Mouse (Mus musculus): ENCODE data around the gene Coro1b. TPM values are rescaled to one million over a fixed set of nuclear protein-coding genes. Genes with fewer than 3 reads are reported as not detected.

Coro1b gene
- total RNA-seq, 2 experiments from 2014 or later = 75.7 to 81.1 TPM

DNA sequence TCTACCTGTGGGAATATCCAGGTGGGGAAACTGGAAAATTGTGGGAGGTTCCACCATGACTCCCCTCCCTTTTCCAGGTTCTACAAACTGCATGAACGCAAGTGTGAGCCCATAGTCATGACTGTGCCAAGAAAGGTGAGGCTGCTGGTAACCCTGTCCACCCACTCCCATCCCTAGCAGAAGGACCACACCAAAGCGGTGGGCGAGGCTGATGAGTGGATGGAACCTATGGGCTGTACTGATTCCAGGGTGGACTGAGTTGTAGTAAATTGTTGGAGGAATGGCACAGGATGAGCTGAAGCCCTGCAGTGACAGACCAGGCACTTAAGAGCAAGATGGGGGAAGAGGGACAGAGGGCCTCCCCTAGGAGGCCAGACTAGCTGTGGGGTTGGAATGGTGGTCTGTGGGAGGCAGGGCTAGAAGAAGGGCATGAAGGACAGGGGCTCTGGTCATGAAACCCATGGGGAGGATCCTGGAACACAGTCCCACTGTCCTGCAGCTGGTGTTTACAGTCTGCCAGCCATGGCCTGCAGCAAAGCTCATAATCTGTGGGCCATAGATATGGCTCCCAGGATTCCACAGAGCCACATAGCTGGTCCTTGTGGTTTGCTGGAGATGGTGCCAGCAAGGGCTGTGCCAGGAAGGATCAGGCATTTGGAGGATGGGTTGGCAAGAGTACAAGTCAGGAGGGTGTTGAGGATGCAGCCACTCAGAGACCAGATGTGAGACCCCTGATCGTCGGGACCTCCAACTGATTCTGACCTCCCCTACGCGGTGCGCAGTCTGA is 4.2 kb downstream of the Coro1b start:
- intact Hi-C loops (cut with DNase I) = no loop called here
- DNase-seq (ENCODE audit: low spot score in 2 of 2) = no peak

DNA sequence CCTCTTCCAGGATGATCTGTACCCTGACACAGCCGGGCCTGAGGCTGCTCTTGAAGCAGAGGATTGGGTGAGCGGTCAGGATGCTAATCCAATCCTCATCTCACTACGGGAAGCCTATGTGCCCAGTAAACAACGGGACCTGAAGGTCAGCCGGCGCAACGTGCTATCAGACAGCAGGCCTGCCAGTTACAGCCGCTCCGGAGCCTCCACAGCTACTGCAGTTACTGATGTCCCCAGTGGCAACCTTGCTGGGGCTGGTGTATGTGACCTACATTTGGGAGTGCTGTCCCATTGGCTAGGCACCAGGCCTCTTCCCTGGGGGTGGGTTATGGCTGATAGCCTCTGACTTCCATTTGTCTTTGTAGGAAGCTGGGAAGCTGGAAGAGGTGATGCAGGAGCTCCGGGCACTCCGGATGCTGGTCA is 4.8 kb downstream of the Coro1b start, which contains the start of gene Ptprcap:
TSS of gene Ptprcap (plus strand) at position 373 of the 423 bp plus-strand sequence.
- intact Hi-C loops (cut with DNase I) = no loop called here
- DNase-seq (ENCODE audit: low spot score in 2 of 2) = no peak

- DNase-seq (ENCODE audit: low spot score in 2 of 2) = no peak
- intact Hi-C loops (cut with DNase I) = no loop called here
Observed at GRCm38 (mm10) chr19:4154437-4155222, 6.2 kb downstream of the Coro1b start.

GRCm38 (mm10) chr19:4155223-4156072 is 7.0 kb downstream of the Coro1b start:
- intact Hi-C loops (cut with DNase I) = no loop called here
- DNase-seq (ENCODE audit: low spot score in 2 of 2) = no peak

DNA sequence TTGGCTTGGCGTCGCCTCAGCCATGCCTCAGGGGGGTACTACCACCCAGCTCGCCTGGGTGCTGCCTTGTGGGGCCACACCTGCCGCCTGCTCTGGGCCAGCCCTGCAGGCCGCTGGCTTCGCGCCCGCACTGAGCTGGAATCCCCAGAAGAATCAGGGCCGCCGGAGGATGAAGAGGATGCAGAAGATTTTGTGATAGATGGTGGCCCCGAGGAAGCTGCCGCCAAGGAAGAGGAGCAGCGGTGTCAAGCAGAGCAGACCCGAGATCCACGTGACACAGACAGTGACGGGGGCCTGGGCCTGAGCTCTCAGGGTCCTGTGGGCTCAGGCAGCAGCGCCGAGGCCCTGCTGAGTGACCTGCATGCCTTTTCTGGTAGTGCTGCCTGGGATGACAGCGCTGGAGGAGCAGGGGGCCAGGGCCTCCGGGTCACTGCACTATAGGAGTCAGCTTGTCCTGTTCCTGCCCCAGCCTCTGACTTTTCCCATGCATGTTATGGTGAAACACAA is 7.7 kb downstream of the Coro1b start:
- DNase-seq (ENCODE audit: low spot score in 2 of 2) = no peak
- intact Hi-C loops (cut with DNase I) = no loop called here

DNA sequence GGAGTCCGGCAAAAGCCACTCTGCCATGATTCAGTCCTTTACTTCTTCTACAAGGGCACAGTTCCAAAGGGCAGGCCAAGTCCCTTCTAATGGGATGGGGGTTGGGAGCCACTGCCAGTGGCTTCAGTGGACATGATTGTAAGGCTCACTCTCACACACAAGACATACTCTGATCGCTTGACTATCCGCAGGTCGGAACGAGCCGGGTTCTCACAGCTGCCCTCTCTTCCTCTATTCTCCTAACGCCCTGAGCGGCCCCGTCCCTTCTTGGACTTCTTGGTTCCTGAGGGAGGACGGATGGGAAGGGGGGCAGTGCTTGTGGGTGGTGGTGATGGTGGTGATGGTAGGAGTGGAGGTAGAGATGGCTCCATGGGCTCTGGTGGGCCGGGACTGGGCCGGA is 8.4 kb downstream of the Coro1b start:
- no peak for DNase-seq (ENCODE audit: low spot score in 2 of 2)

DNA sequence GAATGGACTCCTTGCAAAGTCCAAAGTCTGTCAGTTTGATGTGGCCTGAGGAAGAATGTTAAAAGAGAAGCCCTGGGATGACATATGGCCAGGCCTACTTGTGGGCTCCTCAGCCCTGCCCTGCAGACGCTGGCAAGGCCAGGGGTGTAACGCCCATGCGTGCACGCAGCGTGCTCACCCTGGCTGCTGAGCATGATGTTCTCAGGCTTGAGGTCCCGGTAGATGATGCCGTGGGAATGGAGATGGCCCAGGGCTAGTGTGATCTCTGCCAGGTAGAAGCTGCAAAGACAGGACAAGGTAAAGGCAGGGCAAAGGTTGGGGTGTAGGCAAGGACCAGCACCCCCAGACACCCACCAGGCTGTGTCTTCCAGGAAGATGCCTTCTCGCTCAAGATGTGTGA is 10.6 kb downstream of the Coro1b start:
- intact Hi-C loops (cut with DNase I) = no loop called here
- DNase-seq (ENCODE audit: low spot score in 2 of 2) = no peak

More for the DNA sequence above, 8.4 kb downstream of the Coro1b start:
- intact Hi-C loops (cut with DNase I) = no loop called here

- intact Hi-C loops (cut with DNase I) = loop anchor here (2.0 kb wide), 2 partner anchors 14 to 38 kb away; partner anchors contain the start of genes Aip and Coro1b
- DNase-seq (ENCODE audit: low spot score in 2 of 2) = peak; percentile 96 to 98
Observed at GRCm38 (mm10) chr19:4162646-4163542, 14.5 kb downstream of the Coro1b start, which contains the start of gene Rps6kb2. Gene Rps6kb2, minus strand, starts transcription at chr19:4163354.

DNA sequence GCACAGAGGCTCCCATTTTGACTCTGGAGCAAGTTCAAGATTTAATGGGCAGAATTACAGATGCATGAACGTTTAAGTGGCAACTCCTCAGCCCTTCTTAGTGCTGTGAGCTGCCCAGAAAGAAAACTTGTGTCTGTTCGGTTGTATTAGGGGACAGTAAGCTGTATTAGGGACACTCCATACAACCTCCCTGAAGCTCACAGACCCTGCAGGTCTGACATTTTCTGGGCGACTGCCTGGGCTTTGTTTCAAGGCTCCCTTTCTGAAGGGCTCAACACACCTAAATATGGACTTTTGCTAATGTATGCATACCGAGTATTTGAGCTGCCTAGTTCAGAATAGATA is 15.1 kb downstream of the Coro1b start:
- DNase-seq (ENCODE audit: low spot score in 2 of 2) = no peak
- intact Hi-C loops (cut with DNase I) = loop anchor here (2.0 kb wide), 2 partner anchors 15 to 39 kb away; partner anchors contain the start of genes Aip and Coro1b

DNA sequence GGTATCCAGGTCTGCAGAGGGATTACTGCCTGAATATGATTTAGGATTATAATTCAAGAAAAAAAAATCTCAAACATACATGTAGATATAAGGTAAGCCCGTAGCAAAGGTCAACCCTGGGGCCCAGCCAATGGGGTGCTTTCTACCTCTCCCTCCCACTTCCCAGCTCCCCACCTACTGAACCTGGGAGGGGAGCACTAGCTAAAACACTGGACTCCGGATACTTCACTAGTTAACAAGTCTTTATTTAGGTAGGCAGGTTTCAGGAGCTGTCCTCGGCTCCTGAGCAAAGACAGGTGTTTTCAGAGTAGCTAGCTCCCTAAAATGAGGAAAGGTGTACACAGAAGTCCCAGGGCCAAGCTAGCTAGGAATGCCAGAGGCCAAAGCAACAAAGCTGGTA is 15.7 kb downstream of the Coro1b start:
- intact Hi-C loops (cut with DNase I) = no loop called here
- no peak for DNase-seq (ENCODE audit: low spot score in 2 of 2)

DNA sequence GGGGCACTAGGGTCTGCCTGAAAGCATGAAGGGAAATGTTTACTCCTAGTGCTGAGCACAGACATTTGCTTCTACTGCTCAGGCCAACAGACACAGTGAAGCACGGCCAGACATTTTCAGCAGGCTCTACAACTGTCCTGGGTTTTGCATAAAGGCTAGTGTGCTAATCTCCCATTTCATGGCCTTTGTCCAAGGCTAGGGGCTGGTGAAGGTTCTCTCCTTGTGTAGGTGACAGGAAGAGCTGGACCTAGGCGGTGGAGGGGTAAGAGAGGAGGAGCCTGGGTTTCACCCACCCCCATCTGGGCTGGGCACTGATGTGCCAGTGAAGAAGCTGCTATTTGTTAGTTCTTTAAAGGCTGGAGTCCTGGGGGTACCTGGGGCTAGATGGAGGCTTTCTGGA is 16.3 kb downstream of the Coro1b start:
- intact Hi-C loops (cut with DNase I) = loop anchor here (5.0 kb wide), 1 partner anchor 38 kb away; the partner anchor contains the start of gene Rad9a
- no peak for DNase-seq (ENCODE audit: low spot score in 2 of 2)

- intact Hi-C loops (cut with DNase I) = loop anchor here (5.0 kb wide), 1 partner anchor 35 kb away; the partner anchor contains the start of gene Rad9a
- DNase-seq (ENCODE audit: low spot score in 2 of 2) = no peak
Observed at GRCm38 (mm10) chr19:4166678-4167476, 18.5 kb downstream of the Coro1b start.

DNA sequence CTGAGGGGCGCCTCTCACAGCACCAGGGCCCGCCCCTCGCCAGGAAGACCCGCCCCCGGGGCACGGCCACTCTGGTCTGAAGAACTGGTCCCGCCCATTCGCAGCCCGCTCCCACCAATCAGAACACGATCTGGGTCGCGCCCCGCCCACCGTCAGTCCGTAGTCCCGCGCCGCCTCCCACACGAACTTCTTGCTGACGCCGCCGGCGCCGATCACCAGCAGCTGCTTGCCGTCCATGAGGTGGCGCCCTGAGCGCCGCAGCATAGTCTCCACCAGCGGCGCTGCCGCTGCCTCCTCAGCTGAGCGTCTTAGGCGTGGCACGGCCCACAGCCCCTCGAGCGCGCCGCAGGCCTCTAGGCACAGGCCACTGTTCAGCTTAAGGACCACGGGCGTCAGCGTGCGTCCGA is 21.0 kb downstream of the Coro1b start:
- intact Hi-C loops (cut with DNase I) = loop anchor here (1.0 to 5.0 kb wide), 2 partner anchors 33 to 62 kb away; partner anchors contain the start of genes Pold4 and Rad9a
- peak; percentile 100 for DNase-seq (ENCODE audit: low spot score in 2 of 2)

DNA sequence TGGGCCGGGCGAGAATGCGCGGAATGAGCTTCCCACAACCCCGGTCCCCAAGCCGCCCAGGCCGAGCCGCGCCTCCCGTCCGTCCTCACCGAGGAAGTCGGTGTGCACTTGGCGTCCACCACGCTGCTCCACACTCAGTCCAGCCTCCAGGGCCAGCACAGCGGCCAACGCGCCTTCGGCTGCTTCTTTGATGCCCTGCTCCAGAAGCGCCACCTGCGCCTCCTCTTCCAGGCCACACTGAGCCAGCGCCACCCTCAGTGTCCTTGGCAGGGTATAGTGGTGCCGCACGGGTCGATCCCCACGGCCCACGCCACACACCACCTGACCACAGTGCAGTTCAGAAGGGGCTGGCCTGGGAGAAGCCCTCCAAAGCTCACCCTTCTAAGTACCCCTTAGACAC is 21.4 kb downstream of the Coro1b start:
- intact Hi-C loops (cut with DNase I) = loop anchor here (1.0 to 5.0 kb wide), 3 partner anchors 17 to 61 kb away; partner anchors contain the start of genes Pold4 and Rad9a
- no peak for DNase-seq (ENCODE audit: low spot score in 2 of 2)

DNA sequence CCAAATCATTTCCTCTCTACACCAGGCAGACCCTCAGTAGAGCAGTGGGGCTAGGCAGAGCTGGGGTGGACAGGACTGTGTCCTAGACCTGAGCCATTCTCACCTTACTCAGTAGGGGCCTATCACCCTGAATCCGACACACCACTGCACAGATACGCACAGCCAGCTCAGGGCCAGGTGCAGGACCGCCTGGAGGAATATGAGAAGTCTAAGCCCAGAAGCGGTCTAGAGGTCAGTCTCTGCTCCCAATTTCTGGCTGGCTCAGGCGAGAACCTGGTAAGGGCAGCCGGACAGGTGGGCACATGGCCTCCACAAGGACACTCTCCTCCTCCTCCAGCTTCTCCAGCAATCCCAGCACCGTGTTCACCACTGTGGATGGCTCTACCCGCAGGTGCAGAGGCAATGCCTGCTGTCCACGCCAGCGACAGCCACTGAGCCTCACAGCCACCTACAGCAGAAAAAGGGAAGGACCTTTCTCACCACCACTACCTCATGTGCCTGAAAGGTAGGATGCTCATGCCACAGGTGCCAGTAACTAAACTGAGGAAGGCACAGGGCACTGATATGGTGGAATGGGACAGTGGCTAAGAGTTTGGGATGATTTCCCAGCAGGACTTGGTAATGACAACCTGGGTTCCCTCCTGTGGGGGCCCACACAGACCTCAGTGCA is 22.4 kb downstream of the Coro1b start:
- intact Hi-C loops (cut with DNase I) = loop anchor here (2.0 kb wide), 1 partner anchor 16 kb away; no protein-coding TSS in a partner anchor
- no peak for DNase-seq (ENCODE audit: low spot score in 2 of 2)

GRCm38 (mm10) chr19:4171393-4172290 is 23.2 kb downstream of the Coro1b start:
- no peak for DNase-seq (ENCODE audit: low spot score in 2 of 2)
- intact Hi-C loops (cut with DNase I) = loop anchor here (2.0 kb wide), 1 partner anchor 15 kb away; no protein-coding TSS in a partner anchor
